Mouse (Mus musculus) testis, adult 2 months (tissue): ENCODE data around the gene Pwp2. TPM values are rescaled to one million over a fixed set of nuclear protein-coding genes. Genes with fewer than 3 reads are reported as not detected.

Experiments
- H3K27ac ChIP-seq: fragments of 200-500 bp; 2 replicates; pipeline ENCODE4 v1.5.1; 2012; ENCODE audit warnings: low read depth, low read length; ENCODE audit not compliant: control insufficient read depth, insufficient read depth
- H3K27me3 ChIP-seq: fragments of 200-500 bp; 2 replicates; pipeline ENCODE4 v1.6.1; 2012; ENCODE audit warnings: mild to moderate bottlenecking, low read length, moderate library complexity; ENCODE audit not compliant: control insufficient read depth, insufficient read depth
- H3K36me3 ChIP-seq: fragments of 200-500 bp; 2 replicates; pipeline ENCODE4 v1.6.1; 2012; ENCODE audit warnings: mild to moderate bottlenecking, low read length; ENCODE audit not compliant: control insufficient read depth, insufficient read depth
- H3K4me1 ChIP-seq: fragments of 200-500 bp; 2 replicates; pipeline ENCODE4 v1.6.1; 2012; ENCODE audit warnings: low read length; ENCODE audit not compliant: control insufficient read depth, insufficient read depth
- H3K4me3 ChIP-seq: fragments of 200-500 bp; 2 replicates; pipeline ENCODE4 v1.5.1; 2012; ENCODE audit warnings: low read depth, mild to moderate bottlenecking, low read length, moderate library complexity, mixed read lengths; ENCODE audit not compliant: control insufficient read depth
- CTCF ChIP-seq: fragments of 200-500 bp; IDR thresholded peaks from 2 replicates; pipeline ENCODE4 v1.5.1; 2012; ENCODE audit warnings: low read depth, mild to moderate bottlenecking, inconsistent platforms, low read length, moderate library complexity; ENCODE audit not compliant: control insufficient read depth, insufficient read depth, insufficient replicate concordance
- POLR2A ChIP-seq: fragments of 200-500 bp; IDR thresholded peaks from 2 replicates; pipeline ENCODE4 v1.6.1; 2012; ENCODE audit warnings: low read depth, mild to moderate bottlenecking, inconsistent platforms, low read length, moderate library complexity; ENCODE audit not compliant: control insufficient read depth
- polyA plus RNA-seq: library from polyadenylated mRNA; depleted of rRNA; stranded (reverse); fragments of >200 nt; gene quantifications from 2 replicates; pipeline ENCODE4 v1.2.3, GENCODE M21; 2012

Pwp2 gene
- polyA plus RNA-seq, 1 experiment: 5.8 TPM

DNA sequence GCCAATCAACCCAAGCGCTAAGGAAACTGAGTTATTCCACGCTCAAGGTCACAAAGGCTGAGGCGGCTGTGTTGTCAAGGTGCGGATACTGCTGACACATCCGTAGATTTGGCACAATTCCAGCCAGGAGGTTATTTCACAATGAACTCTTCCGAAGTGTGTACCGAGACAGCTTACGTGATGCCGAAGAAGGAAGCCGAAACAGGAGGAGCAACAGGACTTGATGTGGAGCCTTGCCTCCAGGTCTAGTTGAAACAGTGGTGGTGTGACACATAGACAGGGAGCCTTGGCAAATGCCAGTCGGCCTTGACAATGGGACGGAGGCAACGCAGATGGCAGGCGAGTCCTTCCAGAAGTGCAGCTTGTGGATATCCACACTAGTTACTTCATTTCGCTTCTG, 26.9 kb downstream of the Pwp2 start:
- TF ChIP-seq CTCF (no peak), POLR2A (no peak)
- Histone ChIP-seq H3K27ac (no peak overlapping the region), H3K27me3 (no peaks in the 10 kb centered on the region), H3K36me3 (no peaks in the 10 kb centered on the region), H3K4me3 (no peak overlapping the region), H3K4me1 (peaks cover 4% of the 10 kb centered on the region; the same call in 1 of the 2 replicates)

DNA sequence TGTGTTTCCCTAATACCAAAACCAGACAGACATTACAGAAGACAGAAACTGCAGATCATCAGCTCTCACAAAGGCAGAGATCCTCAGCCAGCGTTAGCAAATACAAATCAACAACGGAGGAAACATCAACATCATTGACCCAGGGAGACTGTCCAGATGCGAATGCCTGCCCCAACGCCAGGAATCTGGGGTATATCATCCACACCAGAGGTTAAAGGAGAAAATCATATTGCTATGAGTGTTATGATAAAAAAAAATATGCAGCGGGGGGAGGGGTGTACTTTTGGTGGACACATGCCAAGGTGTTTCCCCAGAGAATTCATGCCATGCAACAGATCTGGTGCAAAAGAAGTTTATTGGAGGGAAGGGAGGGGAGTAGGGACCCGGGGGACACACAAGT, 28.0 kb downstream of the Pwp2 start:
- TF ChIP-seq POLR2A: no peak
- no peak for TF ChIP-seq CTCF
- H3K27me3 ChIP-seq: no peaks in the 10 kb centered on the region
- H3K36me3 ChIP-seq: no peaks in the 10 kb centered on the region
- H3K27ac ChIP-seq: no peak overlapping the region
- no peak overlapping the region for H3K4me3 ChIP-seq
- H3K4me1 ChIP-seq: peaks cover 4% of the 10 kb centered on the region; the same call in 1 of the 2 replicates

DNA sequence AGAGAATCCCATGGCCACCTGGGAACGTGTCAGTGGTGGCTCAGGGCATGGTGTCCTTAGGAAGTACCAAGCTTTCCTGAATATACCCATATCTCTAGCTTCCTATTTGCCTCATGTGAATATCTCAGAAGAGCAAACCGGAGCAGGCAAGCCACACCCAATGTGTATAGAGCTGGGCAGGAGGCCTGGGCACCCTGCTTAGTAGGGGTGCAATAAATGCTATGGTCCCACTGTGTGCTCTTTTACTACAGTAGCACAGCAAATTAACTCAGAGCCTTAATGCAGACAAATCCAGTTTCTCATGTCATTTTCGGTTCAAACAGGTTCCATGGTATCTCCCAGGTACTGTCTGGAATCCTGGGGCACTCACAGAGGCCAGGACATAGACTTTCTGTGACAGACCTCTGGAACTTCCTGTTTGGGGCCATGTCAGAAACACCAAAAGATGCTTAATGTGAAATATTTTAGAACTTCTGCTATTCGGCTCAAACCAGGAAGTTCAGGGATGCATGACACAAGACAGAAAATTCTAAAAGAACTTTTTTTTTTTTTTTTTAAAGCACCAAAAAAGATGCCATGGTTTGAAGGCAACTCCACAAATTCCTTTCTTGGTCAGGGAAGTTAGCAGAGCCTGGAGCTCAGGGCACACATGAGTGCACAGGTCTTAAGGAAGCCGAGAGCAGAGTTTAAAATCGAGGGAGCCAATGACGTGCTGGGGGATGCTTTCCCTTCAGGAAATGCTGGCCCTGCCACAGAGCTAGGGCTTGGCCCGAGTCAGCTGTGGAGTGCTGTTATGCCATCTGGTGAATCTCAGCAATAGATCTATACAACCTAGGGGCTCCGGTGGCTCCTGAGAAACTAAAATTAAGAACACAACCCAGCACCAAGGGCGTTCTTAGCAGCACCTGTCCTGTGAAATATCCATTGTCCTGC, 35.8 kb downstream of the Pwp2 start:
- no peak for TF ChIP-seq CTCF
- TF ChIP-seq POLR2A: no peak
- H3K4me3 ChIP-seq: no peak overlapping the region
- no peaks in the 10 kb centered on the region for H3K27me3 ChIP-seq
- no peaks in the 10 kb centered on the region for H3K36me3 ChIP-seq
- H3K4me1 ChIP-seq: no peaks in the 10 kb centered on the region
- 0 out of 2 replicates have a peak overlapping the region, but pooled peaks have one; percentile 39 for H3K27ac ChIP-seq

DNA sequence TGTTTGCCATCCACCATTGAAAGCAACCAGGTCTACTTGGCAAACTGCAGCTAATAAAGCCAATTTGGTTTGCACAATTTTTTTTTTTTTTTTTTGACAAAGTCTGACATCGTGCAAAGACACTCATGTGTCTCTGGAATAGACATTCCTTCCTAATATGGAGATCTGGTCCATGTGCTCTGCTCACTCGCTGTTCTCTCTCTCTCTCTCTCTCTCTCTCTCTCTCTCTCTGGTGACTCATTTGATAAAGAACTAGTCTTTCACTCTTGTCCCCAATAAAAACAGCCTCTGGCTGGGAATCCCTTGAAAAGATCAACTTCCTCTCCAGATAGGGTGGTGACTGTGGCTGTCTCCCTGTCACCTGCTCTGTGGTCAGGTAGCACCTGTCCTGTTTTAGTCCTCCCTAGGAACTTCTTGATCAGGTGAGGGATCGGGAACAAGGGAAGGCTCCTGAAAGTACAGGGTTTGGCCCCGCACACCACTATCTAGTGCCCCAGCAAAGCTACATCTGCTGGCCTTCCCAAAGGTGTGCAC, 37.0 kb downstream of the Pwp2 start:
- Histone ChIP-seq H3K4me3 (no peak overlapping the region), H3K27me3 (no peaks in the 10 kb centered on the region), H3K27ac (no peak overlapping the region), H3K36me3 (no peaks in the 10 kb centered on the region), H3K4me1 (no peaks in the 10 kb centered on the region)
- TF ChIP-seq POLR2A (no peak), CTCF (no peak)

DNA sequence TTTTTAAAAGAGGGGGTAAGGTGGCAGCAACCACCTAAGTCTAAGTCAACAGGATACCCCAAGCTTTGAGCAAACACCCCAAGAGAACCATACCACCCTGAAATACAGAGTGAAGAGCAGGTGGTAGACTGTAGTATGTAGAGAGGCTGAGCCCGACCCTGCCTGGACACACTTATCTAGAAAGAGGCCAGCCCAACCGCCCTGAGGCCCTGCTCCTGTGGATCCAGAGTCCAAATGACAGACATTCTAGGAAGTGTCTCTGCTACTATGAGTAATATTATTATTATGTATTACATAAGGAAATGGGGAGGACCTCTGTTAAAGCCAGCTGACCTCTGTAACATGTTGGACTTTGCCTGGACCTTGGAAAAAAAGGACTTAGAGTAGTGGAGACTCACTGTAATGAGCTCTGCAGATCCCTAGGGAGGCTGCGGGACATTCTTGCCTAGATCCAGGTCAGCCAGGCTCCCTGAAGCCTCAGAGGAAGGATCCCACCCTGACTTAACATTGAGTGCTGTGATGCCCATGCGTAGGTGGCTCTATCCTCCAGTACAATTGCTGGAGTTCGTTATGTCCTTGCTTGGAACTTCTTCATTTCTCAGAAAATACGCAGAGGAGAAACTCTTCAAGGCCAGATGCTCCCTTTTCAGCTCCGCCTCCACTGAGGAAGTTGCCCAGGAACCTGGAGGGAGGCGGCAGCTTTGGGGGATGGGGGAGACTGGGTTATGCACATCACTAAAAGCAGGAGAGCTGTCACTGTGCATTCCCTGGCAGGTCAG, 41.0 kb downstream of the Pwp2 start:
- no peak overlapping the region for H3K4me3 ChIP-seq
- peak overlapping the region; percentile 5; the same call in 1 of the 2 replicates for H3K27ac ChIP-seq
- H3K27me3 ChIP-seq: no peaks in the 10 kb centered on the region
- no peaks in the 10 kb centered on the region for H3K36me3 ChIP-seq
- H3K4me1 ChIP-seq: peaks cover 3% of the 10 kb centered on the region
- no peak for TF ChIP-seq CTCF

DNA sequence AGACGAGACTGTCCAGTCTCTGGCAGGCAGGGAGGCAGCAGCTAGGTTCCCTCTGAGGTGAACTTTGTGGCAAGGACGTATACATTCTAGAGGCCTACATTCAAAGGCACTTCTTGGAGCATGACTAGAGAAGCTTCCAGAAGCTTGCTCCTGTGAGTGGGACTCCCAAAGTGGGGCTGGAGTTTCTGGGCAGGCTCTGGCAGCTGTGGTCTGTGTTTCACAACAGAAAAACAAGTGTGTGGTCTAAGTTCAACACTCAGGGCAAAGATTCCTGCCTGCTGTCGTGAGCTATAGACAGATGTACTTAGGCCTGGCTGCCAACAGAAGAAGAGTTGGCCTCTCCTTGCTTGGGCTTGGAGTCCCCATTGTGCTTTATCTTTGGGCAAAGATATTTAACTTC, 44.1 kb downstream of the Pwp2 start:
- TF ChIP-seq CTCF: no peak
- TF ChIP-seq POLR2A: no peak
- Histone ChIP-seq H3K4me3 (no peak overlapping the region), H3K27ac (no peak overlapping the region)

DNA sequence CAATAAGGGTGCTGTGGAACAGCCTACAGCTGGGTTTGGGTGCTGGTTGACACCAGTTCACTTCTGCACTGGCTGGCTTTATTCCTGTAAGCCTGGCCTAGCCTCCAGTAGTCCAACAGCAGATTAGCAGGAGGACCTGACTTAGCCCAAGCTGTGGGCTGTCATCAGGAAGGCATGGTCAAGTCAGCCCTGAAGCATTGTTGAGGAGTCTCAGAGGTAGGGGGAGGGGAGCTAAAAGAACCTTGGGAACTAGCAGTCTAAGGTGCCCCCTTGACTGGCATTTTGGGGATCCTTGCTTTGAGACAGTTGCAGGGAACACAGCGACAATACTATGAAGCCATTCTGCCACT, 44.7 kb downstream of the Pwp2 start:
- H3K27ac ChIP-seq: no peak overlapping the region
- TF ChIP-seq POLR2A (no peak), CTCF (no peak)
- no peaks in the 10 kb centered on the region for H3K27me3 ChIP-seq
- no peak overlapping the region for H3K4me3 ChIP-seq
- H3K4me1 ChIP-seq: peaks cover 8% of the 10 kb centered on the region
- no peaks in the 10 kb centered on the region for H3K36me3 ChIP-seq

More for the DNA sequence above, 44.1 kb downstream of the Pwp2 start:
- H3K4me1 ChIP-seq: peaks cover 7% of the 10 kb centered on the region
- H3K27me3 ChIP-seq: no peaks in the 10 kb centered on the region
- no peaks in the 10 kb centered on the region for H3K36me3 ChIP-seq
